Mouse (Mus musculus) ovary, postnatal 36 days (tissue): ENCODE results near the gene Olfr850.

ENCODE experiments used
- DNase-seq: peaks from one replicate; pipeline ENCODE4 v3.0.0; 2022; ENCODE audit warnings: low spot score, mixed read lengths

Gene Olfr850

GRCm38 (mm10) chr9:19478148-19478547, at the start of gene Olfr850:
TSS of gene Olfr850 (minus strand) at chr9:19478248.
- DNase-seq = no peak

- DNase-seq = no peak
Observed at GRCm38 (mm10) chr9:19492995-19493394, 14.9 kb upstream of the Olfr850 start, which contains the start of gene Olfr851. TSS of gene Olfr851 (plus strand) at chr9:19493295.

- no peak for DNase-seq
Observed at GRCm38 (mm10) chr9:19439966-19440365, 38.1 kb downstream of the Olfr850 start, which contains the start of gene Olfr849. TSS of gene Olfr849 (plus strand) at chr9:19440266.
